Mouse (Mus musculus): Measurements from ENCODE around the gene Tulp2. TPM values are rescaled to one million over a fixed set of nuclear protein-coding genes. Genes with fewer than 3 reads are reported as not detected.
"Not testable (repeated sequence)": the region's sequence is repeated elsewhere in the genome, so short reads cannot be mapped to it uniquely, and the experiment has no call there.

The Tulp2 gene
- polyA plus RNA-seq, 1 experiment from 2014 or later = 1.1 TPM

DNA sequence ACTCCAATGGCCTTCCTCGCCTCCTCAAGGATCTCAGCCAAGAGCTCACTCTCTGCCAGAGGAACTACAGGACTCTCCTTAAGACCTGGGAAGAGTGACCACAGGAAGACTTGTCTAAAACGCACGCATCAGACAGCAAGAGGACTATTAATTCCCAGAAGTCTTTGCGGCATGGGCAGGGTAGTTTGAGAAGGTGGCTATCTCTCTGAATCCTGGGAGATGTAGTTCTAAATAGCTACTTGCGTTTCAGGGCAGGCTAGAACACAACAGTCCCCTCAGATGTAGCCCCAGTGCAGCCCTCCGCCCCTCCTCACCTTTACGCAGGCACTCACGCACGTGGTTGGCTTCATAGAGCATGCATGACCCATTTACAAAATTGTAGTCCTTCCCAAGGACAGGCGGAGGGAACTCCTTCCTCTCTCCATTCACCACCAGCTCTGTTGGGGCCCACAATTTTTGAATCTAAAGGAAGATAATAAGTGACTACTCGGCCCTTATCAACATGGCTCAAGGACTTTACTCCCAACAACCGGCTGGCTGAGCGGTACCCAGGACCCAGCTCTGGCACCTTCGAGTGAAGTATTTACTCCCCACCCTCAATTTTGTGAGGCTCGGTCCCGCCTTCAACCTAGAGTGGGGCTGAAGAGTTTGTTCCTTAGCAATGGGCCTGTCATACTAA lies 6.2 kb upstream of the Tulp2 start:
- 65% methylated on average over 16 of the region's 16 CpGs for WGBS

DNA sequence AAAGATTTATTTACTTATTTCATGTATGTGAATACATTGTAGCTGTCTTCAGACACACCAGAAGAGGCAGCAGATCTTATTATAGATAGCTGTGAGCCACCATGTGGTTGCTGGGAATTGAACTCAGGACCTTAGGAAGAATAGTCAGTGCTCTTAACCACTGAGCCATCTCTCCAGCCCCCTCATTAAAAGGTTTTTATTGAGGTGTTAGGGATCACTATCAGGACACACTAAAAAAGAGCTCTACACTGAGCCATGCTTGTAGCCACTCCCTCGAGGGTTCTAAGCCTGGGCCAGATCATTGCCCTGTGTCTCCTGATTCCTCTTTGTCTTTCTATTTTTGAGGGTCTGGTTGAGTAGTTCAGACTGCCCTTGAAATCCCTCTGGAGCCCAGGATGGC lies 5.2 kb upstream of the Tulp2 start:
- no peak overlapping the region for H3K27ac ChIP-seq (replicated peaks; ENCODE audit: low read depth, low read length)
- no peak overlapping the region for H3K9ac ChIP-seq (ENCODE audit: low read length)
- H3K4me2 ChIP-seq (ENCODE audit: low read depth, severe bottlenecking) = no peak overlapping the region
- 65% methylated on average over 1 of the region's 1 CpGs for WGBS
- no peaks in the 10 kb centered on the region for H3K9me3 ChIP-seq (ENCODE audit: control insufficient read depth, low read length)
- H3K27me3 ChIP-seq (ENCODE audit: control insufficient read depth, insufficient read depth, low read length) = no peaks in the 10 kb centered on the region
- DNase-seq (ENCODE audit: low spot score) = no peak
- no peak for ATAC-seq (ENCODE audit: insufficient number of reproducible peaks, low FRiP score, low TSS enrichment, low read depth)
- no peaks in the 10 kb centered on the region for H3K36me3 ChIP-seq (ENCODE audit: control insufficient read depth, insufficient read depth, low read length)
- H3K4me1 ChIP-seq (ENCODE audit: control insufficient read depth, insufficient read depth, low read length) = no peaks in the 10 kb centered on the region
- no peak overlapping the region for H3K4me3 ChIP-seq (ENCODE audit: low read depth, low read length)

More for the DNA sequence above, 6.2 kb upstream of the Tulp2 start:
- ATAC-seq (ENCODE audit: insufficient number of reproducible peaks, low FRiP score, low TSS enrichment, low read depth) = no peak
- no peak overlapping the region; the same call in 1 of the 2 replicates for H3K4me2 ChIP-seq (ENCODE audit: low read depth, severe bottlenecking)
- H3K4me1 ChIP-seq (ENCODE audit: control insufficient read depth, insufficient read depth, low read length) = no peaks in the 10 kb centered on the region
- no peak overlapping the region for H3K4me3 ChIP-seq (ENCODE audit: low read depth, low read length)
- H3K9me3 ChIP-seq (ENCODE audit: control insufficient read depth, low read length) = no peaks in the 10 kb centered on the region
- no peaks in the 10 kb centered on the region for H3K27me3 ChIP-seq (ENCODE audit: control insufficient read depth, insufficient read depth, low read length)
- H3K27ac ChIP-seq (replicated peaks; ENCODE audit: low read depth, low read length) = no peak overlapping the region
- no peaks in the 10 kb centered on the region for H3K36me3 ChIP-seq (ENCODE audit: control insufficient read depth, insufficient read depth, low read length)
- no peak overlapping the region for H3K9ac ChIP-seq (ENCODE audit: low read length)
- DNase-seq (ENCODE audit: low spot score) = no peak

DNA sequence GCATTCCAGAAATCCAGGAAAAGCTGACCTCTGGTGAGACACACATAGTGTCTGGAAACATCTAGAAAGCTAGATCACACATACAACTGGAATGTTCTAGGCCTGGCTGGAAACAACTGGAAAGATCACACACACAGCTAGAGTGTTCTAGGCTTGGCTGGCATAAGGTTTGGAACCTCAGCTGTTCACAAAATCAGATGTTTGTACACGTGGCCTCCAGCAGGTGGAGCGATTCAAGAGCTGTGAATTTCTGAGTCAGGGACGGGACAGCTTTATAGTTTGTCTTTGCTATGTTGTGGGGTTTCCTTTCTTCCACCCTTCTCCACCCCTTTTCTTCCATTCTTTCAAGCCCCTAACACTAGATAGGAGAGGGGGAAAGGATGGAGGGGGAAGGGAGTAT lies 4.7 kb upstream of the Tulp2 start:
- Histone ChIP-seq H3K9ac (ENCODE audit: low read length) (no peak overlapping the region), H3K27ac (replicated peaks; ENCODE audit: low read depth, low read length) (no peak overlapping the region)

DNA sequence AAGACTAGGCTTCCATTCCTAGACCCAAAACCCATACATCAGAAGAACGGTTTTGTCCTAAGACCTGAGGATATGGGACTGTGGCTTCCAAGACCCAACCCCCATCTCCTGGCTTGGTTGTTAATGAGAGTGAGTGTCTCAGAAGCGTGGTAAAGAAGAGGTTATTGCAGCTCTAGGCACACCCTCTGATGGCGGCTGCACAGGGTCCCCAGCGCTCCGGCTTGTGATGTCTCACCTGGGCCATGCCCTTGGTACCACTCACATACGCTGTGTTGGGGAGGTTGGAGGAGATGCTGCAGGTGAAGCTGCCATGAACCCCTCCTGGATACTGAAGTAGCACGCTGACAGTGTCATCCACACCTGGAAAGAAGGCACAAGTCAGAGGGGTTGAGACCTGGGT lies 2.9 kb upstream of the Tulp2 start:
- H3K4me1 ChIP-seq (ENCODE audit: control insufficient read depth, insufficient read depth, low read length) = no peaks in the 10 kb centered on the region
- no peak overlapping the region for H3K9ac ChIP-seq (ENCODE audit: low read length)
- ATAC-seq (ENCODE audit: insufficient number of reproducible peaks, low FRiP score, low TSS enrichment, low read depth) (no peak), DNase-seq (ENCODE audit: low spot score) (no peak)
- H3K36me3 ChIP-seq (ENCODE audit: control insufficient read depth, insufficient read depth, low read length) = no peaks in the 10 kb centered on the region
- no peak overlapping the region for H3K4me3 ChIP-seq (ENCODE audit: low read depth, low read length)
- WGBS = 96% methylated on average over 7 of the region's 7 CpGs
- H3K9me3 ChIP-seq (ENCODE audit: control insufficient read depth, low read length) = no peaks in the 10 kb centered on the region
- H3K27ac ChIP-seq (replicated peaks; ENCODE audit: low read depth, low read length) = no peak overlapping the region
- no peaks in the 10 kb centered on the region for H3K27me3 ChIP-seq (ENCODE audit: control insufficient read depth, insufficient read depth, low read length)
- H3K4me2 ChIP-seq (ENCODE audit: low read depth, severe bottlenecking) = no peak overlapping the region

More for the DNA sequence above, 4.7 kb upstream of the Tulp2 start:
- no peak overlapping the region for H3K4me2 ChIP-seq (ENCODE audit: low read depth, severe bottlenecking)
- no peaks in the 10 kb centered on the region for H3K4me1 ChIP-seq (ENCODE audit: control insufficient read depth, insufficient read depth, low read length)
- DNase-seq (ENCODE audit: low spot score) (peak; percentile 67), ATAC-seq (ENCODE audit: insufficient number of reproducible peaks, low FRiP score, low TSS enrichment, low read depth) (no peak)
- no peak overlapping the region for H3K4me3 ChIP-seq (ENCODE audit: low read depth, low read length)
- no peaks in the 10 kb centered on the region for H3K27me3 ChIP-seq (ENCODE audit: control insufficient read depth, insufficient read depth, low read length)
- no peaks in the 10 kb centered on the region for H3K9me3 ChIP-seq (ENCODE audit: control insufficient read depth, low read length)
- no peaks in the 10 kb centered on the region for H3K36me3 ChIP-seq (ENCODE audit: control insufficient read depth, insufficient read depth, low read length)
- 13% methylated on average over 3 of the region's 3 CpGs for WGBS

DNA sequence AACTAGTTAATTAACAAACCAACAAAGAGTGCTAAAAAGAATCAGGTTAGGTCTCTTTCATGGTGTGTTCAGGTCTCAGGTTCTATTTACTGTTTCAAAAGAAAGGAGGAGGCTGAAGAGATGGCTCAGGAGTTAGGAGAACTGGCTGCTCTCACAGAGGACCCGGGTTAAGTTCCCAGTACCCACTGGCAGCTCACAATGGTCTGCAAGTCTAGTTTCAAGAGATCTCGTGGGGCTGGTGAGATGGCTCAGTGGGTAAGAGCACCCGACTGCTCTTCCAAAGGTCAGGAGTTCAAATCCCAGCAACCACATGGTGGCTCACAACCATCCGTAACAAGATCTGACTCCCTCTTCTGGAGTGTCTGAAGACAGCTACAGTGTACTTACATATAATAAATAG lies 1.4 kb upstream of the Tulp2 start:
- H3K27ac ChIP-seq (replicated peaks; ENCODE audit: low read depth, low read length); H3K9me3 ChIP-seq (ENCODE audit: control insufficient read depth, low read length); H3K9ac ChIP-seq (ENCODE audit: low read length); H3K27me3 ChIP-seq (ENCODE audit: control insufficient read depth, insufficient read depth, low read length); H3K4me3 ChIP-seq (ENCODE audit: low read depth, low read length); ATAC-seq (ENCODE audit: insufficient number of reproducible peaks, low FRiP score, low TSS enrichment, low read depth); H3K4me2 ChIP-seq (ENCODE audit: low read depth, severe bottlenecking); H3K4me1 ChIP-seq (ENCODE audit: control insufficient read depth, insufficient read depth, low read length); DNase-seq (ENCODE audit: low spot score); H3K36me3 ChIP-seq (ENCODE audit: control insufficient read depth, insufficient read depth, low read length): not testable (repeated sequence)
- WGBS = 80% methylated on average over 3 of the region's 4 CpGs

DNA sequence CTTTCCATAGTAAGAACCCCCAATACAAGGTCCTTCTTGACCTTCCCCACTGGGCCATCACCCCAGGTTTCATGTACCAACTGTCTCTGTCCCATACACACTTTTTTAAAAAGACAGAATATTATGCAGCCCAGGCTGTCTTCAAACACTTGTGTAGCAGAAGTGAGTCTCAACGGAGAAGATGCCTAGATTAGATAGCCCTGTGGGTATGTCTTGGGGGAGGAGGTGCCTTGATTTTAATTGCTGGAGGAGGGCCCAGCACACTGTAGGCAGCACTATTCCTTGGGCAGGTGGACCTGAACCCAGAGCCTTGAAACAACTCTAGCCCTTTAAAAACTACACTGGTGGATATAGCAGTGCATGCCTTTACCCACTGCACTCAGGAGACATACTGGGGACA lies 489 bp downstream of the Tulp2 start:
- no peak overlapping the region for H3K4me3 ChIP-seq (ENCODE audit: low read depth, low read length)
- H3K9me3 ChIP-seq (ENCODE audit: control insufficient read depth, low read length) = no peaks in the 10 kb centered on the region
- no peak overlapping the region for H3K9ac ChIP-seq (ENCODE audit: low read length)
- WGBS = 92% methylated on average over 1 of the region's 1 CpGs
- DNase-seq (ENCODE audit: low spot score) (no peak), ATAC-seq (ENCODE audit: insufficient number of reproducible peaks, low FRiP score, low TSS enrichment, low read depth) (no peak)
- no peaks in the 10 kb centered on the region for H3K36me3 ChIP-seq (ENCODE audit: control insufficient read depth, insufficient read depth, low read length)
- H3K27ac ChIP-seq (replicated peaks; ENCODE audit: low read depth, low read length) = no peak overlapping the region
- H3K4me2 ChIP-seq (ENCODE audit: low read depth, severe bottlenecking) = no peak overlapping the region
- H3K4me1 ChIP-seq (ENCODE audit: control insufficient read depth, insufficient read depth, low read length) = no peaks in the 10 kb centered on the region
- no peaks in the 10 kb centered on the region for H3K27me3 ChIP-seq (ENCODE audit: control insufficient read depth, insufficient read depth, low read length)

DNA sequence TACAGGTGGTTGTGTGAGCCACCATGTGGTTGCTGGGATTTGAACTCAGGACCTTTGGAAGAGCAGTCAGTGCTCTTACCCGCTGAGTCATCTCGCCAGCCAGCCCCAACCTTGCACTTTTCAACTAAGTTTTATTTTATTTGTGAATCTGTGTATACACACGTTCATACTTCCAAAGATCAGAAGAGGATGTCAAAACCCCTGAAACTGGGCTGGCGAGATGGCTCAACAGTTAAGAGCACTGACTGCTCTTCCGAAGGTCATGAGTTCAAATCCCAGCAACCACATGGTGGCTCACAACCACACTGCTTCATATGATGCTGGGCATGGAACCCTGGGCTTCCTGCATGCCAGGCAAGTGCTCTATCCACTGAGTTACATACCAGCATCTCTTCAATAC lies 3.3 kb downstream of the Tulp2 start:
- not testable (repeated sequence) for H3K4me1 ChIP-seq (ENCODE audit: control insufficient read depth, insufficient read depth, low read length); DNase-seq (ENCODE audit: low spot score); H3K4me3 ChIP-seq (ENCODE audit: low read depth, low read length); H3K9ac ChIP-seq (ENCODE audit: low read length); ATAC-seq (ENCODE audit: insufficient number of reproducible peaks, low FRiP score, low TSS enrichment, low read depth); H3K27ac ChIP-seq (replicated peaks; ENCODE audit: low read depth, low read length); H3K4me2 ChIP-seq (ENCODE audit: low read depth, severe bottlenecking); H3K27me3 ChIP-seq (ENCODE audit: control insufficient read depth, insufficient read depth, low read length); H3K36me3 ChIP-seq (ENCODE audit: control insufficient read depth, insufficient read depth, low read length); H3K9me3 ChIP-seq (ENCODE audit: control insufficient read depth, low read length)
- 91% methylated on average over 5 of the region's 5 CpGs for WGBS

DNA sequence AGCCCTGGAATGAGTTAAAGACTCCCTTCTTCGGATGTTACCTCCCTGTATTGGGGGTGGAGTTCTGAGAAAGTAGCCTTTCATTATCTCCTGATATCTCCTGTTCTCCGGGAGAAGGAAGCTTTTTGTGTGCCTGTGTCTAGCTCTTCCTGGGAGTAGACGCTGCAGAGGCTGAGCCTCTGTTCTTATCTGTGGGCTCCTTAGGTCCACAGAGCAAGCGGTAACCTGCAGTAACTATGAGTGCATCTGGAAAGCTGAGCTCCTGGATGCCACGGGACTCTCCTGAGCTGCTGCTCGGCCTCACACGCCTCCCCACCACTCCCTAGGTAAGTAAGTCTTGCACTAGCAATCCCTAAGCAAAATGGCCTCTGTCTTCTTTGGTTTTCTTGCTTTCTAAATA lies 4.5 kb downstream of the Tulp2 start:
- H3K9ac ChIP-seq (ENCODE audit: low read length) = no peak overlapping the region
- ATAC-seq (ENCODE audit: insufficient number of reproducible peaks, low FRiP score, low TSS enrichment, low read depth) = no peak
- H3K4me1 ChIP-seq (ENCODE audit: control insufficient read depth, insufficient read depth, low read length) = peaks cover 10% of the 10 kb centered on the region; the same call in 1 of the 2 replicates
- no peaks in the 10 kb centered on the region for H3K9me3 ChIP-seq (ENCODE audit: control insufficient read depth, low read length)
- DNase-seq (ENCODE audit: low spot score) = no peak
- 79% methylated on average over 7 of the region's 7 CpGs for WGBS
- no peaks in the 10 kb centered on the region for H3K27me3 ChIP-seq (ENCODE audit: control insufficient read depth, insufficient read depth, low read length)
- no peak overlapping the region for H3K4me3 ChIP-seq (ENCODE audit: low read depth, low read length)
- H3K4me2 ChIP-seq (ENCODE audit: low read depth, severe bottlenecking) = no peak overlapping the region
- H3K36me3 ChIP-seq (ENCODE audit: control insufficient read depth, insufficient read depth, low read length) = no peaks in the 10 kb centered on the region
- no peak overlapping the region for H3K27ac ChIP-seq (replicated peaks; ENCODE audit: low read depth, low read length)
